Mouse (Mus musculus) forebrain, embryonic 15.5 days (tissue): ENCODE results near the gene Hgd. TPM values are rescaled to one million over a fixed set of nuclear protein-coding genes. Genes with fewer than 3 reads are reported as not detected.

Experiments
- ATAC-seq: fragments of 200-750 bp; cut with Nextera tagmentation; replicated peaks from 2 replicates; pipeline ENCODE4 v1.8.0; 2017; ENCODE audit warnings: mild to moderate bottlenecking, moderate TSS enrichment, moderate library complexity
- H3K27ac ChIP-seq: fragments of 300-500 bp; sonication (generic); replicated peaks from 2 replicates; pipeline ENCODE4 v1.5.1; 2015; ENCODE audit warnings: mild to moderate bottlenecking, inconsistent platforms
- H3K27me3 ChIP-seq: fragments of 300-500 bp; sonication (generic); 2 replicates; pipeline ENCODE4 v1.6.1; 2015; ENCODE audit warnings: inconsistent platforms
- H3K36me3 ChIP-seq: fragments of 300-500 bp; sonication (generic); 2 replicates; pipeline ENCODE4 v1.6.1; 2015; ENCODE audit warnings: mild to moderate bottlenecking, inconsistent platforms
- H3K4me1 ChIP-seq: fragments of 300-500 bp; sonication (generic); 2 replicates; pipeline ENCODE4 v1.6.1; 2015; ENCODE audit warnings: inconsistent platforms
- H3K4me2 ChIP-seq: fragments of 300-500 bp; sonication (generic); replicated peaks from 2 replicates; pipeline ENCODE4 v1.6.1; 2015; ENCODE audit warnings: mild to moderate bottlenecking, inconsistent platforms
- H3K4me3 ChIP-seq: fragments of 300-500 bp; sonication (generic); 2 replicates; pipeline ENCODE4 v1.5.1; 2015; ENCODE audit warnings: mild to moderate bottlenecking, inconsistent platforms
- H3K9ac ChIP-seq: fragments of 300-500 bp; sonication (generic); replicated peaks from 2 replicates; pipeline ENCODE4 v1.6.1; 2015; ENCODE audit warnings: mild to moderate bottlenecking, inconsistent platforms
- H3K9me3 ChIP-seq: fragments of 300-500 bp; sonication (generic); 2 replicates; pipeline ENCODE4 v1.6.1; 2016; ENCODE audit warnings: inconsistent platforms
- WGBS: fragments of 180-500 bp; shearing (Covaris S2); methylation state at CpG from one replicate; pipeline ENCODE4 v1.1.7; 2015; ENCODE audit warnings: mixed read lengths; 5-methylcytosine and 5-hydroxymethylcytosine counted together
- polyA plus RNA-seq: library from polyadenylated mRNA; unstranded; fragments of >200 nt; fragmentation: Nextera tagmentation; extraction: Ambion mirVana; gene quantifications from 2 replicates; pipeline ENCODE4 v1.2.1, GENCODE M21; 2015

The Hgd gene
- polyA plus RNA-seq, 1 experiment from 2014 or later = 0.24 TPM

DNA sequence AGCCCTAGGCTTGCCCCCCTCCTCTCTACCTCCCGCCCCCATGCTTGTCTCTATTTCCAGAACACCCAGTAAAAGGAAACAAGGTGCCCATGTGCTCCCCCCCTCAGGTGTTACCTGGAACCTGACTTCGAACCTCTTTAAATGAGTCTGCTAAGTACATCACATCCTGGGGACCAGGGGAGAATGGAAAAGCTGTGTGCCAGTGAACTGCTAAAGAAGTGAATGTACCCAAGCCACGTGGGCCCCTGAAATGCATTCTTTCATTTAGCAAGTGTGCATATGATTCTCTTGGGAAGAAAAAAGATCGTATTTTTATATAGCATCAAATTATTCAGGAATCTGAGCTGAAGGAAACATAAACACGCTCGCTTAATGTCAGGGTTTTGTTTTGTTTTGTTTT, 3.8 kb downstream of the Hgd start:
- Histone ChIP-seq H3K9me3 (no peaks in the 10 kb centered on the region), H3K27ac (peak overlapping the region; percentile 87), H3K4me2 (peak overlapping the region; percentile 42), H3K27me3 (no peaks in the 10 kb centered on the region), H3K4me3 (no peak overlapping the region), H3K36me3 (no peaks in the 10 kb centered on the region), H3K9ac (no peak overlapping the region; the same call in 1 of the 2 replicates), H3K4me1 (peaks cover 24% of the 10 kb centered on the region)
- ATAC-seq = no peak
- WGBS = 21% methylated on average over 6 of the region's 6 CpGs

DNA sequence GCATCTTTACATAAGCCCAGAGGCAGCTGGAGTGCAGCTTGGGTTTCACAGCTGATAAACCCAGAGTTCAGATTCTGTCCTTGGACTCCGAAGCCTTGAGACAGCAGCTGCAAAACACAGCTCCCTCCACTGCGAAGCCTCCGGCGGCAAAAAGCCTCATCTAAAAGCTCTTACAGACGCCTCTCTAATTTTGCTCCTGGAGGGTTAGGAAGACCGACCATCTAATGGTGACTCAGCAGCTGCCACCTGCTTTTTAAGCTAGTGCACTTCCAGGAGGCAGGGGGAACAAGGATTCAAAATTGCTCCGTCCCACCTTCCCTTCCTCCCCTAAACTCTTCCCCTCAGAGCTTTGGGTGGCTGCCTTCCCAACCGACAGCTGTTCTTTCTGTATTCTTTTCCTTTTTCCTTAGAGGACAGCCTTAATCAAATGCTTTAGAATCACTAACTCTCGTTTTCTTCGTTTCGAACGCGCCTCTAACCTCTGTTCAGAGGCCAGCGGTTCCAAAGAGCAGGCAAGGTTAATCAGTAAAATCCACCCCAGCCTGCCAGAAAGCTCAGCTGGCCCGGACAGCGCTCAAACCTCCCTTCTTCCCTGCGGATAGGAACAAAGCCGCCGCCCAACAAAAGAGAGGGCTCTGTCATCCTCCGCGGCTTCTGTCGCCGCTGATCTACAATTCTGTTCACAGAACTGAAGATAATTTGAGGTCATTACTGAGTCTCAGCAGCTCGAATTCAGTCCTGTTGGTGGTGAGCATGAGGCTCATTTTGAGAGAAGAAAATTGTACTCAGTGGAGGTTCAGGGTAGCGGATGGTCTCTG, 4.5 kb downstream of the Hgd start:
- H3K27me3 ChIP-seq = no peaks in the 10 kb centered on the region
- H3K9ac ChIP-seq = peak overlapping the region; percentile 39
- H3K4me1 ChIP-seq = peaks cover 24% of the 10 kb centered on the region
- H3K4me2 ChIP-seq = peak overlapping the region; percentile 42
- H3K27ac ChIP-seq = peak overlapping the region; percentile 87
- no peaks in the 10 kb centered on the region for H3K36me3 ChIP-seq
- H3K4me3 ChIP-seq = peak overlapping the region; percentile 28
- H3K9me3 ChIP-seq = no peaks in the 10 kb centered on the region
- 1% methylated on average over 25 of the region's 25 CpGs for WGBS
- ATAC-seq = peak; percentile 85

DNA sequence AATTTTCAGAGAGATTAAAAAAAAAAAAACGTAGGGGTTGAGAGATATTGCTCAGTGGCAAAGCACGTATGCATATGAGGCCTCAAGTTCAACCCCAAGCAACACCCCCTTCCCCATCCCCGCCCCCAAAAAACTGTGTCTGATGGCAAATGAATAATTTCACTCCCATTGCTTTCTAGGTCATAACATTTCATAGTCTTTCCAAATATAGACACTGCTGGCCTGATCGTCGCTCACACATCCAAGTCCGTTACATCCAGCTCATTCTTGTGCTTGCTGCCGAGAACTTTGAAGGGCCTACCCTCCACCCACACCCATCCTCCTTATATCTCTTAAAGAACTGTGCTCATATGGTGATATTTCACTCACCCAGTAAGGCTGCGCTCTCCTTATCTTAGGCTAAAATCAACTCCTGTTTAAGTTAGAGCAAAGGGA, 5.2 kb downstream of the Hgd start:
- ATAC-seq = peak; percentile 33
- H3K9me3 ChIP-seq = no peaks in the 10 kb centered on the region
- H3K27ac ChIP-seq = peak overlapping the region; percentile 87
- peaks cover 24% of the 10 kb centered on the region for H3K4me1 ChIP-seq
- peak overlapping the region; percentile 42; the same call in 1 of the 2 replicates for H3K4me2 ChIP-seq
- no peaks in the 10 kb centered on the region for H3K36me3 ChIP-seq
- H3K27me3 ChIP-seq = no peaks in the 10 kb centered on the region
- no peak overlapping the region for H3K9ac ChIP-seq
- 49% methylated on average over 8 of the region's 8 CpGs for WGBS
- no peak overlapping the region for H3K4me3 ChIP-seq

DNA sequence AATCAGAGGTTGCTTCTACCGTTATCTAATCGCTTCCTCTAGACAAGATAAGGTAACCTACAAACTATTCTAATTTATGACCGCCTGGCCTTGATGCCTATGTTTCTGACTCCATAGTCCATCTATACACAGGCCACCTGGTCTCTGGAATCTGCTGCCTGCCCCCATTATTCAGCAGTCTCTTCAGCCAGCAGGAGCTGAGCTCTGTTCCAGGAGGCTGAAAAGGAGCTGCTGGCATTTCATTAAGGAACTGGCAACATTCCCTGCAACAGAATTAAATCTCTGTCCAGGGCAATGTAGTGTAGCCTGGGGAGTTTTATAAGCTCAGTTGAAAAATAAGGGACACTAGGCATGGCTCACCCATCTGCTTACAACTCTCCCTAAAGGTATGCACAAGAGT, 11.0 kb downstream of the Hgd start:
- H3K4me2 ChIP-seq = no peak overlapping the region
- H3K27me3 ChIP-seq = no peaks in the 10 kb centered on the region
- H3K9me3 ChIP-seq = no peaks in the 10 kb centered on the region
- no peak overlapping the region for H3K27ac ChIP-seq
- H3K4me3 ChIP-seq = no peak overlapping the region
- H3K4me1 ChIP-seq = no peaks in the 10 kb centered on the region
- 64% methylated on average over 3 of the region's 3 CpGs for WGBS
- ATAC-seq = peak; percentile 64
- H3K9ac ChIP-seq = no peak overlapping the region
- H3K36me3 ChIP-seq = no peaks in the 10 kb centered on the region

DNA sequence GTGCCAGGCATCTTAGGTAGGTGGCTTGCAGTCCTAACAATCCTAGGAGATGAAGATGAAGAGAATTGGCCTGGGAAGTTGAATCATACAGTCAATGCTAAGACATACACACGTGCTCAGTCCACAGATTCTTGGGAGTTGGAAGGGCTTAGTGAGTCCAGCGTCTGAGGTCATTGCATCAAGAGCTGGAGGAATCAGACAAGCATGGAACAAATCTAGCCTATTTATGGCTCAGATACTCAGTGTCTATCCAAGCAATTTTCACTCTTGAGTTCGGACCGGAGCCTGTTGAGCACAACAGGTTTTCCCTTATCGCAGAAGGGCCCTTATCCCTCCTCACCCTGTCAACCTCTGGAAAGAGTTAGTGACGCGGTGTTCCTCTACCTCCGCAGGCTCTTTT, 11.6 kb downstream of the Hgd start:
- ATAC-seq = no peak
- Histone ChIP-seq H3K4me2 (no peak overlapping the region), H3K9me3 (no peaks in the 10 kb centered on the region), H3K27me3 (no peaks in the 10 kb centered on the region), H3K9ac (no peak overlapping the region), H3K36me3 (no peaks in the 10 kb centered on the region), H3K4me1 (no peaks in the 10 kb centered on the region), H3K27ac (no peak overlapping the region), H3K4me3 (no peak overlapping the region)
- 94% methylated on average over 8 of the region's 8 CpGs for WGBS

DNA sequence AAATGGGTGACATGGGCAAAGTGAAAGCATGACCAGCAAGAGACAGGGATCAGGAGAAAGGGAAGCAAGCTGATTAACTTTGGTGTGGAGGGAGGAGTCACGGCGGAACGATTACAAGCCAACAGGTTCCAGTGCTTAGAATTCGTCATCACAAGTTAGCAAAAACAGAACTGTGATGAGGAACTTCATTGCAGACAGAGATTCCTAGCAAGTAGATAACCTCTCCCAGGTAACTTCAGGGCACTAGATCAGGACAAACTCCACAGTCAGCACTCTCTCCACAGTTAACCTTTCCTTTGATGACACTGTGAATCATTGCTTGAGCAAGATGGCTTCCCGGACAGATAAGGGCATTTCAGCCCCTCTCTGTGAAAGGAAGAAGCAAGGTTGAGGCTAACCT, 17.5 kb downstream of the Hgd start:
- H3K36me3 ChIP-seq = no peaks in the 10 kb centered on the region
- no peaks in the 10 kb centered on the region for H3K27me3 ChIP-seq
- no peak overlapping the region for H3K4me3 ChIP-seq
- no peak overlapping the region for H3K4me2 ChIP-seq
- 85% methylated on average over 5 of the region's 5 CpGs for WGBS
- no peaks in the 10 kb centered on the region for H3K4me1 ChIP-seq
- no peak for ATAC-seq
- no peak overlapping the region for H3K9ac ChIP-seq
- no peaks in the 10 kb centered on the region for H3K9me3 ChIP-seq
- H3K27ac ChIP-seq = no peak overlapping the region

DNA sequence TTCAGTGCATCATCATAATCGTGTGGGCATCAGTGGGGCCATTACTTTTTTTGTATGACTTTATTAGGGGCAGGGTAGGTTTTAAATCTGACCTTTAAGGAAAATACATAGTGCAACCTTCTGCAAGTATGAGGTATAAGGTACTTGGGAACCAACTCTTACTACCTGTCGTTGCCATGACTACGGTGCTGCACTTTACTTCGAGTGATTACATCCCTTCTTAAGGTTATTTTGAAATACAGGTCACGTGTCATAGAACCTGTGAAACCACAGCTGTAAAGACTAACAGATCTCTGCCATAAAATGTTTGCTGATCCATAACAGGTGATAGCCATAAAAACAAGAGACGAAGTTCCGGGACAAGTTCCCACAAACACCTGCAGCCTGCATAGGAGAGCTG, 18.5 kb downstream of the Hgd start:
- 88% methylated on average over 7 of the region's 7 CpGs for WGBS
- Histone ChIP-seq H3K9me3 (no peaks in the 10 kb centered on the region), H3K4me1 (no peaks in the 10 kb centered on the region), H3K4me3 (no peak overlapping the region), H3K36me3 (no peaks in the 10 kb centered on the region), H3K9ac (no peak overlapping the region), H3K4me2 (no peak overlapping the region), H3K27me3 (no peaks in the 10 kb centered on the region), H3K27ac (no peak overlapping the region)
- no peak for ATAC-seq

DNA sequence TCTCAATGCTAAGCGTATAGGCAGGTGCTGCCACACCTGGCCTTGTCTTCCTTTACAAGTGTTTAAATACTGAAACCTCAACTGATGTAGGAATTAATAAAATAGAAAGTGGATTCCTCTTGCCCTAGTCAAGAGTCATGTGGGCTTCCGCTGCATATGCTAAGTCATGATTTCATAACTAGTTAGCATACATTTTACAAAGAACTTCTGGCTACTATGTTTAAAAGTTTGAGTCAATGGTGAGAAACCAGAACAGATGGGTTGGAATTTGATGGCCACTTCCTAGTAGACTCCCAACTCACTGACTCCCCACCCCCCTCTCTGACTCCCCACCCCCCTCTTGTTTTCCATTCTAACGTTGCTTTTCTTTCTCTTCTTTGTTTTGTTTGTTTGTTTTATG, 19.4 kb downstream of the Hgd start:
- ATAC-seq = no peak
- Histone ChIP-seq H3K9ac (no peak overlapping the region), H3K4me2 (no peak overlapping the region), H3K4me1 (no peaks in the 10 kb centered on the region), H3K27ac (no peak overlapping the region), H3K9me3 (no peaks in the 10 kb centered on the region), H3K4me3 (no peak overlapping the region), H3K36me3 (no peaks in the 10 kb centered on the region), H3K27me3 (no peaks in the 10 kb centered on the region)
- WGBS = 88% methylated on average over 3 of the region's 3 CpGs

DNA sequence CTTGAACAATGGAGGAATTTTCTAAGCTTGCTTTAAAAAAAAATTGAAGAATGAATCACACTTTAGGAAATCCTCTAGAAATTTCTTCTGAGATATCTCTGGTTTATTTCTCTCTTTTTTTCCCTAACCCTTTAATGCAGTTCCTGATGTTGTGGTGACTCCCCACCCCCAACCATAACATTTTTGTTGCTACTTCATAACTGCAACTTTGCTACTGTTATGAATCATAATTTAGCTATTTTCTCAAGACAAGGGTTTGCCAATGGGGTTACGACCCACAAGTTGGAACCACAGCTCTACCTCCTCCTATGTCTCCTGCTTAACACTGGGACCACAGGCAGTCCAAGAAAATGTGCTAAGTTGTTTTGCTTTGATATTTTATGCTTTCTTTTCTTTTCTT, 23.5 kb downstream of the Hgd start:
- ATAC-seq = no peak
- no peak overlapping the region for H3K9ac ChIP-seq
- no peaks in the 10 kb centered on the region for H3K27me3 ChIP-seq
- H3K36me3 ChIP-seq = no peaks in the 10 kb centered on the region
- 90% methylated on average over 1 of the region's 1 CpGs for WGBS
- no peaks in the 10 kb centered on the region for H3K9me3 ChIP-seq
- H3K4me3 ChIP-seq = no peak overlapping the region
- H3K4me1 ChIP-seq = no peaks in the 10 kb centered on the region
- no peak overlapping the region for H3K4me2 ChIP-seq
- H3K27ac ChIP-seq = no peak overlapping the region

DNA sequence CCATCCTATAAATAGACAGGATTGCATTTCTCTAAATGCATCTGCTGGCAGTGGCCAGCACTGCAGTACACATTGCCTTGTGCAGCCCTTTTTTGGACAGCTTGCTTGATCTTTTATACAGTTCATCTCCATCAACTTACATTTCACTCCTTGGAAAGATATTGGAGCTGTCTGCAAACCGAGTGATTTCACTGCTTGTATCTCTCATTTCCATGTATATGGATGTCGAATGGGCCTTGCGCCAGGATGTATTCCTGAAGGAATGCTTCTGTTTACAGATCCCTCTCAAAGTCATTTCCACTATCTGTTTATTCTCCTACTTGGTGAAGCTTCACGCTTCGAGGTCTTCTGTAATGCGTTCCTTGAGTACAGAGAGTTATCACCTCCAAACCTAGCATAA, 24.3 kb downstream of the Hgd start:
- Histone ChIP-seq H3K4me3 (no peak overlapping the region), H3K9ac (no peak overlapping the region), H3K27ac (no peak overlapping the region), H3K27me3 (no peaks in the 10 kb centered on the region), H3K36me3 (no peaks in the 10 kb centered on the region), H3K4me1 (no peaks in the 10 kb centered on the region), H3K4me2 (no peak overlapping the region), H3K9me3 (no peaks in the 10 kb centered on the region)
- WGBS = 85% methylated on average over 6 of the region's 6 CpGs
- ATAC-seq = no peak

DNA sequence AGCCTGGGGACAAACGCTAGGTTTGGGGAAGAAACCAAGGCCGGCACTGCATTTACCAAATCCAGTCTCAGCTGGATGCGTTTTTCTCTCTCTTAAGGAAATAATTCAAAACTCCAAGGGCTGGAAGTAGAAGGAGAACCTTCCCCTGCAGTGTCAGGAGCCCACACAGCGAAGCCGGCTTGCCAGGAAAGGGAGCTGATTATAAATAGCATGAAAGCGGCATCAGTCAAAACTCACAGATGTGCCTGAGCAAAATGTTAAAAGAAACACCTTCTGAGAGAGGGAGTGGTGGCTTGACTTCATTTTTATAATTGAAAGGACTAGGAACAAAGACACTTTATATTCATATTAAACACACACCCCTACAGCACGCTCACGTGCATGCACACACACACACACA, 30.4 kb downstream of the Hgd start:
- ATAC-seq = no peak
- WGBS = 79% methylated on average over 8 of the region's 8 CpGs
- Histone ChIP-seq H3K27ac (no peak overlapping the region), H3K36me3 (no peaks in the 10 kb centered on the region), H3K4me3 (no peak overlapping the region), H3K9ac (no peak overlapping the region), H3K9me3 (no peaks in the 10 kb centered on the region), H3K27me3 (no peaks in the 10 kb centered on the region), H3K4me1 (no peaks in the 10 kb centered on the region), H3K4me2 (no peak overlapping the region)

DNA sequence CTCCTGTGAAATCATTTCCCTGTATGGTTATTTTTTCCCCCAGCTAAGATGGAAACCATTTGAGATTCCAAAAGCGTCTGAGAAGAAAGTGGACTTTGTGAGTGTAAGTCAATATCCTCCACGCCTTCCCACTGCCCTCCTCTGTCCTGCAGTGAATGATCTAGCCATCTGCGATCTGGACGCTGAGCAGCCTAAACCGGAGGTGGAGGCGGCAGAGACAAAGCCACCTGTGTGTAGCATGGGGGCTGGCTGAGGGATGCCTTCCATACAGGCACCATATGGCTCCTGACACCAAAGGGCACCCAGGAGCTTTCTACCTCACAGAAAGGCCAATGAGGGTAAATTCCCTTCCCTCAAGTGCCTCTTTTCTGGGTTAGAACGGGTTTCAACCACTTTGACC, 31.1 kb downstream of the Hgd start:
- H3K4me1 ChIP-seq = no peaks in the 10 kb centered on the region
- no peak overlapping the region for H3K4me2 ChIP-seq
- 84% methylated on average over 7 of the region's 7 CpGs for WGBS
- H3K27ac ChIP-seq = no peak overlapping the region
- no peak overlapping the region for H3K9ac ChIP-seq
- H3K27me3 ChIP-seq = no peaks in the 10 kb centered on the region
- no peak for ATAC-seq
- no peaks in the 10 kb centered on the region for H3K9me3 ChIP-seq
- no peaks in the 10 kb centered on the region for H3K36me3 ChIP-seq
- no peak overlapping the region for H3K4me3 ChIP-seq

DNA sequence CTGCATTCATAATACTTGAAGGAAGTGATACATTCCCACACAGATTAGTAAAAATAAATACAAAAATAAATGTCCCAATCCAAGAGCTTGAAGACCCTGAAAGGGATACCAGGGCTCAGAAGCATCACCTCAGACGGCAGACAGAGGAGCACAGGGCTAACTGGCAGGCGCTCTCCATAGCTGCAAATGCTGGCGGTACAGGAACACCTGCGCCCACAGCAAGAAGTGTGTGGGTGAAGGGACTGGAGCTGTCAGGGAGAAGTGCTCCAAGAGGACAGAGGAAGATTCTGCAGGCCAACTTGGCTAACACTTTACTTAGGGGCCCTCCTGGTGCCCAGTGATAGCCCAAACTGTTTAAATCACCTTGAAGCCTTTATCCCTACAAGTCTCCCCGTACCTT, 32.1 kb downstream of the Hgd start:
- Histone ChIP-seq H3K4me3 (no peak overlapping the region), H3K27ac (no peak overlapping the region), H3K9ac (no peak overlapping the region), H3K27me3 (no peaks in the 10 kb centered on the region), H3K9me3 (no peaks in the 10 kb centered on the region), H3K4me2 (no peak overlapping the region), H3K4me1 (no peaks in the 10 kb centered on the region), H3K36me3 (no peaks in the 10 kb centered on the region)
- no peak for ATAC-seq
- 94% methylated on average over 5 of the region's 5 CpGs for WGBS
